Mouse (Mus musculus) midbrain, postnatal 0 days (tissue): Measurements from ENCODE around the gene Zfp276. TPM values are rescaled to one million over a fixed set of nuclear protein-coding genes. Genes with fewer than 3 reads are reported as not detected.

ENCODE experiments used
- ATAC-seq: fragments of 200-750 bp; cut with Nextera tagmentation; 2 replicates; pipeline ENCODE4 v1.8.0; 2017; ENCODE audit warnings: moderate number of reproducible peaks, mild to moderate bottlenecking, moderate TSS enrichment, moderate library complexity; ENCODE audit not compliant: low FRiP score
- DNase-seq: peaks from one replicate; pipeline ENCODE4 v3.0.0-alpha.2; 2015; ENCODE audit warnings: low spot score
- H3K27ac ChIP-seq: fragments of 300-500 bp; sonication (generic); 2 replicates; pipeline ENCODE4 v1.5.1; 2014; ENCODE audit warnings: low read depth, mild to moderate bottlenecking, low read length, mixed read lengths
- H3K27me3 ChIP-seq: fragments of 300-500 bp; sonication (generic); 2 replicates; pipeline ENCODE4 v1.6.1; 2014; ENCODE audit warnings: low read length, control low read depth, mixed read lengths; ENCODE audit not compliant: insufficient read depth
- H3K36me3 ChIP-seq: fragments of 300-500 bp; sonication (generic); 2 replicates; pipeline ENCODE4 v1.6.1; 2014; ENCODE audit warnings: low read length, control low read depth, mixed read lengths; ENCODE audit not compliant: insufficient read depth
- H3K4me1 ChIP-seq: fragments of 300-500 bp; sonication (generic); 2 replicates; pipeline ENCODE4 v1.6.1; 2014; ENCODE audit warnings: mild to moderate bottlenecking, control low read depth, antibody characterized with exemption, low read length, mixed read lengths; ENCODE audit not compliant: insufficient read depth
- H3K4me2 ChIP-seq: fragments of 300-500 bp; sonication (generic); 2 replicates; pipeline ENCODE4 v1.6.1; 2014; ENCODE audit warnings: low read depth, mild to moderate bottlenecking, low read length, mixed read lengths; ENCODE audit not compliant: poor library complexity, severe bottlenecking
- H3K4me3 ChIP-seq: fragments of 300-500 bp; sonication (generic); 2 replicates; pipeline ENCODE4 v1.5.1; 2014; ENCODE audit warnings: low read depth, mild to moderate bottlenecking, low read length, moderate library complexity
- H3K9ac ChIP-seq: fragments of 300-500 bp; sonication (generic); replicated peaks from 2 replicates; pipeline ENCODE4 v1.6.1; 2014; ENCODE audit warnings: mild to moderate bottlenecking, low read length, moderate library complexity, mixed read lengths; ENCODE audit not compliant: poor library complexity, severe bottlenecking
- H3K9me3 ChIP-seq: fragments of 300-500 bp; sonication (generic); 2 replicates; pipeline ENCODE4 v1.6.1; 2016; ENCODE audit warnings: low read length, control low read depth
- CTCF ChIP-seq: IDR thresholded peaks from 2 replicates; pipeline ENCODE4 v1.5.1; 2016; ENCODE audit warnings: antibody characterized with exemption, mild to moderate bottlenecking
- WGBS: fragments of 180-500 bp; shearing (Covaris S2); extraction: QIAGEN DNeasy Blood & Tissue Kit; methylation state at CpG from one replicate; pipeline ENCODE4 v1.1.7; 2014; 5-methylcytosine and 5-hydroxymethylcytosine counted together
- polyA plus RNA-seq: library from polyadenylated mRNA; unstranded; fragments of >200 nt; fragmentation: Nextera tagmentation; extraction: Ambion mirVana; gene quantifications from 2 replicates; pipeline ENCODE4 v1.2.1, GENCODE M21; 2015
- total RNA-seq: library from RNA; depleted of rRNA; stranded (reverse); fragments of >200 nt; gene quantifications from 2 replicates; pipeline ENCODE4 v1.2.3, GENCODE M21; 2014; rRNA removed

Zfp276 gene
- total RNA-seq (37.9 and 42.1 TPM in 2 replicates), polyA plus RNA-seq (15.4 and 17.8 TPM in 2 replicates)

DNA sequence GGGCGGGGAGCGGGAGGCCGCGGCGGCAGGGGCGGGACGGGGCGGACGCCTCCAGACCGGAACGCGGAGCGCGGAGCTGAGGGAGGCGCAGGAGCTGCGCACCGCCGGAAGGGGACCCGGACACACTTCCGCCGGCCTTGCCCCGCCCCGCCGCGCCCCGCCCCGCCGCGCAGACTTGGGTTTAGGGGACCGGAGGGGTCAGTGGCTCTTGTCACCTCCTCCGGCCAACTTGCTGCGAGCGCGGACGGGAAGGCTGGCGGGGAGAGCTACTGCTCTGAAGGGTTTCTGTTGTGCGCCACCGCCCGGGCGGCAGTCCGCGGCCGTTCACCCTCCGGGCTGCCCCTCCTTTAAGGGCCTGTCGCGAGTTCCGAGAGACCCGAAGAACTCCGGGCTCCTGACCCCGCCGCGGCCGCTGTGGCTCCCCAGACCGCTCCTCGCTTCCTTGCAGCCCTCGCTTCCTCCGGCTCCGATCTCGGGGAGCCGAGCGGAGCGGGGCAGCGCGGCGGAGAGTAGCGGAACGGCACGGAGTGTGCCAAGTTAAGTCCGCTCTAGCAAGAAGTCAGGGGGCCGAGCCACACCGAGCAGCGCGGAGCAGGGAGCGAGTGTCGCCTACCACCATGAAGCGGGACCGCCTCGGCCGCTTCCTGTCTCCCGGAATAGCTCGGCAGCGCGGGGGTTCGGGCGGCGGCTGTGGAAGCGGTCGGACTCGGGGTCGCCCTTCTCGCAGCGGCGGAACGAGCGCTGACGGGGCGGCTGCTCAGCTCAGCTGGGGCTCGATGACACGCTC is at the start of gene Zfp276, which contains the start of gene Vps9d1:
Gene Zfp276 (plus strand): TSS at position 97 of the 787 bp plus-strand sequence.
Gene Vps9d1 (minus strand): TSS at position 250 of the 787 bp plus-strand sequence.
- Histone ChIP-seq H3K4me3 (peak within 1 kb of the TSS; percentile 97), H3K27ac (peak within 1 kb of the TSS; percentile 90), H3K4me1 (peaks cover 11% of the 10 kb centered on the region; the same call in 1 of the 2 replicates), H3K9ac (peak within 1 kb of the TSS; percentile 98), H3K4me2 (peak within 1 kb of the TSS; percentile 89), H3K36me3 (peaks cover 45% of the 10 kb centered on the region), H3K27me3 (no peaks in the 10 kb centered on the region), H3K9me3 (no peaks in the 10 kb centered on the region)
- WGBS = under 1% methylated on average over 85 of the region's 99 CpGs
- ATAC-seq = peak; percentile 94
- TF ChIP-seq CTCF = no peak
- peak; percentile 88 for DNase-seq

DNA sequence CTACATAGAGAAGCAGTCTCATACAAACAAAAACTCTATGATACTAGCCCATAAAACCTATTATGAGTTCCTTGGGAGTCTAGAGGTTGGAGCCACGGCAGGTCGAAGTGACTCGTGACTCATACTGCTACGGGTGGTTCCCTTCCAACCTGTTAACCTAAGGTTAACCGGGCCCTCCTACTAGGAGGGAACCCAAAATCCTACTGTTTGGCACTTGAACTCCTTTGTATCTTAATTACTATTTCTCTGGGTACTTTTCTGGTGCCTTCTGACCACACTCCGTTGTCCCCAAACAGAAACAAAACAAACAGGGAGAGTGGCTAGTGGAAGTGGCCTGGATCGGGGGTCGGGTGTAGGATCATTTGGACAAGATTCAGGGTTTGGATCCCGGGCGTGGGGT is 42.1 kb upstream of the Zfp276 start:
- peak overlapping the region; percentile 90 for H3K4me3 ChIP-seq
- DNase-seq (no peak), ATAC-seq (no peak)
- WGBS = 52% methylated on average over 10 of the region's 10 CpGs
- H3K27ac ChIP-seq = peak overlapping the region; percentile 77; the same call in 1 of the 2 replicates
- TF ChIP-seq CTCF = no peak
- H3K4me1 ChIP-seq = peaks cover 14% of the 10 kb centered on the region; the same call in 1 of the 2 replicates
- H3K9me3 ChIP-seq = no peaks in the 10 kb centered on the region
- peaks cover 34% of the 10 kb centered on the region for H3K36me3 ChIP-seq
- H3K4me2 ChIP-seq = peak overlapping the region; percentile 92
- H3K27me3 ChIP-seq = no peaks in the 10 kb centered on the region
- peak overlapping the region; percentile 98 for H3K9ac ChIP-seq

GRCm38 (mm10) chr8:123212321-123213117 is 41.5 kb upstream of the Zfp276 start, which contains the start of the genes Chmp1a and Spata33:
TSS of gene Chmp1a (minus strand) at chr8:123212763.
TSS of gene Spata33 (plus strand) at chr8:123212832.
- Histone ChIP-seq H3K4me1 (peaks cover 14% of the 10 kb centered on the region; the same call in 1 of the 2 replicates), H3K4me2 (peak within 1 kb of the TSS; percentile 92), H3K27ac (peak within 1 kb of the TSS; percentile 77), H3K9ac (peak within 1 kb of the TSS; percentile 98), H3K36me3 (peaks cover 28% of the 10 kb centered on the region), H3K4me3 (peak within 1 kb of the TSS; percentile 90), H3K27me3 (no peaks in the 10 kb centered on the region), H3K9me3 (no peaks in the 10 kb centered on the region)
- WGBS = under 1% methylated on average over 76 of the region's 76 CpGs
- peak; percentile 68 for TF ChIP-seq CTCF
- DNase-seq = peak; percentile 95
- peak; percentile 94 for ATAC-seq

- ATAC-seq (no peak; the same call in 1 of the 2 replicates), DNase-seq (no peak)
- Histone ChIP-seq H3K9me3 (no peaks in the 10 kb centered on the region), H3K9ac (peak overlapping the region; percentile 98), H3K4me2 (peak overlapping the region; percentile 92), H3K4me1 (peaks cover 14% of the 10 kb centered on the region; the same call in 1 of the 2 replicates), H3K36me3 (peaks cover 20% of the 10 kb centered on the region), H3K27me3 (no peaks in the 10 kb centered on the region), H3K4me3 (peak overlapping the region; percentile 90), H3K27ac (peak overlapping the region; percentile 77)
- TF ChIP-seq CTCF = no peak
- 18% methylated on average over 22 of the region's 22 CpGs for WGBS
Observed at GRCm38 (mm10) chr8:123213118-123213772, 40.8 kb upstream of the Zfp276 start.

DNA sequence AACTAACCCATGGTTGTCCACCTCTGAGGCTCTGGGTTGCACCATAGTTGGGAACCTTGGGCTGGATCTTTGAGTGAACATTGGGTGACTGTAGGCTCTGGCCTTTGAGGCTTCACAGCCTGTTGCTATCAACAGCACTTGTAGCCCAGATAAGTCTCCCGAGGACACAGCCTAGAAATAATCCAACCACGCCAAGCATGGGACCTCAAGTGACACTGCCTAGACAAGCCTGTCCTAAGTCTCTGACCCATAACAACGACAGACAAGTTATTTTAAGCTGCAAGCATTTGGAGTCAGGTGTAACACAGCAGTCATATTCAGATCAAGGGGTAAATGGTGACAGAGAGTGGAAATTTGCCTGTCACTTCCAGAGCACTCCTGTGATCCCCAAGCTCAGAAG is 38.6 kb upstream of the Zfp276 start:
- Histone ChIP-seq H3K4me1 (peaks cover 14% of the 10 kb centered on the region; the same call in 1 of the 2 replicates), H3K4me2 (no peak overlapping the region), H3K9ac (no peak overlapping the region), H3K27me3 (no peaks in the 10 kb centered on the region), H3K36me3 (no peaks in the 10 kb centered on the region), H3K9me3 (no peaks in the 10 kb centered on the region), H3K27ac (no peak overlapping the region), H3K4me3 (no peak overlapping the region)
- DNase-seq (no peak), ATAC-seq (no peak)
- no peak for TF ChIP-seq CTCF
- 70% methylated on average over 3 of the region's 3 CpGs for WGBS
